Mouse (Mus musculus) heart, embryonic 15.5 days (tissue): ENCODE measurements at regions not wholly inside any gene's neighbourhood (a gene's known extent, or its start where the extent isn't known, plus 50 kb on each side); places are given as distances from the start of the nearest gene placed in this dataset.

ENCODE experiments used
- ATAC-seq: fragments of 200-750 bp; cut with Nextera tagmentation; replicated peaks from 2 replicates; pipeline ENCODE4 v1.8.0; 2017; ENCODE audit warnings: low read depth, moderate TSS enrichment; ENCODE audit not compliant: insufficient number of reproducible peaks, insufficient read depth, low FRiP score
- H3K27ac ChIP-seq: fragments of 300-500 bp; sonication (generic); 2 replicates; pipeline ENCODE4 v1.5.1; 2015; ENCODE audit warnings: mild to moderate bottlenecking, inconsistent platforms
- H3K27me3 ChIP-seq: fragments of 300-500 bp; sonication (generic); 2 replicates; pipeline ENCODE4 v1.6.1; 2015; ENCODE audit warnings: inconsistent platforms
- H3K36me3 ChIP-seq: fragments of 300-500 bp; sonication (generic); 2 replicates; pipeline ENCODE4 v1.6.1; 2015; ENCODE audit warnings: mild to moderate bottlenecking, inconsistent platforms
- H3K4me1 ChIP-seq: fragments of 300-500 bp; sonication (generic); replicated peaks from 2 replicates; pipeline ENCODE4 v1.6.1; 2015; ENCODE audit warnings: inconsistent platforms
- H3K4me2 ChIP-seq: fragments of 300-500 bp; sonication (generic); 2 replicates; pipeline ENCODE4 v1.6.1; 2015; ENCODE audit warnings: inconsistent platforms, mild to moderate bottlenecking, moderate library complexity
- H3K4me3 ChIP-seq: fragments of 300-500 bp; sonication (generic); 2 replicates; pipeline ENCODE4 v1.5.1; 2015; ENCODE audit warnings: mild to moderate bottlenecking, inconsistent platforms
- H3K9ac ChIP-seq: fragments of 300-500 bp; sonication (generic); 2 replicates; pipeline ENCODE4 v1.6.1; 2015; ENCODE audit warnings: mild to moderate bottlenecking, inconsistent platforms
- H3K9me3 ChIP-seq: fragments of 300-500 bp; sonication (generic); replicated peaks from 2 replicates; pipeline ENCODE4 v1.6.1; 2016; ENCODE audit warnings: inconsistent platforms
- WGBS: fragments of 180-500 bp; shearing (Covaris S2); methylation state at CpG from one replicate; pipeline ENCODE4 v1.1.7; 2015; ENCODE audit warnings: mixed read lengths; 5-methylcytosine and 5-hydroxymethylcytosine counted together

- Histone ChIP-seq H3K36me3 (no peaks in the 10 kb centered on the region), H3K4me3 (no peak overlapping the region), H3K4me1 (no peaks in the 10 kb centered on the region), H3K4me2 (no peak overlapping the region), H3K27me3 (peaks cover 7% of the 10 kb centered on the region; the same call in 1 of the 2 replicates), H3K9ac (no peak overlapping the region), H3K27ac (no peak overlapping the region), H3K9me3 (no peaks in the 10 kb centered on the region)
- no peak for ATAC-seq
- WGBS: 78% methylated on average over 8 of the region's 8 CpGs
Measured at GRCm38 (mm10) chr5:75859316-75859836, 118.9 kb downstream of the Kdr start.

GRCm38 (mm10) chr5:75850855-75851254 is 127.4 kb downstream of the Kdr start:
- no peak for ATAC-seq
- Histone ChIP-seq H3K9me3 (no peaks in the 10 kb centered on the region), H3K27me3 (peaks cover 3% of the 10 kb centered on the region; the same call in 1 of the 2 replicates), H3K27ac (no peak overlapping the region), H3K4me2 (no peak overlapping the region), H3K4me3 (no peak overlapping the region), H3K9ac (no peak overlapping the region), H3K36me3 (no peaks in the 10 kb centered on the region), H3K4me1 (no peaks in the 10 kb centered on the region)
- 70% methylated on average over 4 of the region's 4 CpGs for WGBS

DNA sequence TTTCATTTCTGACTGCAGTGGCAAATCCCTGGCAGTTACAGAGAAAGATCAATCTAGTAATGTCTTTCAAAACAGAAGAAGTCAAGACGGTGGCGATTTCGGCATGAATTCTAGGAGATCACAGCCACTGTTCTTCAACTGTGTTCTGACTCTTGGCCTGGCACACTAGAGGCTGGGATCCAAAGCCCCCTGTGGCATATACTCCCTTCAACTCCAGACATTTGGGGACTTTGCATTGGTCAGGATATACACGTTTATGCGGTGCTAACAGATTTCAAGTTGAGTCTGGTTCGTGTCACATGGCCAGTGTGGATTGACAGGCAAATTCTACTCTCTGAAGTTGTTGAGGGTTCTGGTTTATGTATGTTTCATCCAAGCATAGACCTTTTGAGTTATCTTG is 130.3 kb downstream of the Kdr start:
- no peaks in the 10 kb centered on the region for H3K4me1 ChIP-seq
- WGBS: 81% methylated on average over 6 of the region's 6 CpGs
- H3K27ac ChIP-seq: no peak overlapping the region
- H3K9me3 ChIP-seq: no peaks in the 10 kb centered on the region
- H3K36me3 ChIP-seq: no peaks in the 10 kb centered on the region
- no peak overlapping the region for H3K4me2 ChIP-seq
- no peaks in the 10 kb centered on the region for H3K27me3 ChIP-seq
- ATAC-seq: no peak
- no peak overlapping the region for H3K9ac ChIP-seq
- no peak overlapping the region for H3K4me3 ChIP-seq

DNA sequence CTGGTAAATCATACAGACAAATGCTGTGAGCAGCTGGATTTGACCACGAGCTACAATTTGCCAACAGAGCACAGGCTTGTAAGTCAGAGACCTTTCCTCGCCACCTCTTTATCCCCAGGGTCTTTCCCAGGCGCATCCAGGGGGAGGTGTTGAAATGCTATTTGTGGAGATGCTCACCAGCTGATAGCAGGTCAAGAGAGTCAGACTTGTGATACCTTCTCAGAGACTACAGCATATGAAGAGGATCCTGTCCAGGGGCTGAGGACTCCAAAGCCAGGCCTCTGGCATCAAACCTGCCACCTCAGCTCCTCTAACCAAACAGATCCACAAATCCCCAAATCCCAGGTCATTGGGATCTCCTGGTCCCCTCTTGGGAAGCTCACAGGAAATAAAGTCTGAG is 130.9 kb downstream of the Kdr start:
- H3K9ac ChIP-seq: no peak overlapping the region
- ATAC-seq: no peak
- WGBS: 63% methylated on average over 3 of the region's 3 CpGs

DNA sequence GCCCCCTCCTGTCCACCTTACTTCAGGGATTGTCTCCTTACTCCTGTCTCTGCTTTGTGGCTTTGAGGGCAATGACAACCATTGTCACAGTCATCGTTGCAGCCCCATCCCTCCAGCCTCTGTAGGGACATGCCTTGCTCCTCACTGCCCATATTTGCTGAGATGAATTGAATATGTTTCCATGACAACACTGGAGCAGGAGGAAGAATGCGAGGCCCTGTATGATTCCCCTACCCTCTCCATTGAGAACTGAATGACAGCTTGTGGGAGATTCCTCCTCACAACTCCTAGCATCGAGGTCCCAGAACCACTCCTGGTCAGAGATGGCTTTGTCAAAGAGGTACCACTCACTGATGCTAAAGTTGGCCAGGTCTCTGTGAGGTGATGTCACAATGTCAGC is 132.2 kb downstream of the Kdr start:
- Histone ChIP-seq H3K27me3 (no peaks in the 10 kb centered on the region), H3K9me3 (no peaks in the 10 kb centered on the region), H3K36me3 (no peaks in the 10 kb centered on the region), H3K4me2 (no peak overlapping the region), H3K9ac (no peak overlapping the region), H3K4me1 (no peaks in the 10 kb centered on the region), H3K27ac (no peak overlapping the region), H3K4me3 (no peak overlapping the region)
- no peak for ATAC-seq
- WGBS: 77% methylated on average over 3 of the region's 3 CpGs

More for the DNA sequence above, 130.9 kb downstream of the Kdr start:
- H3K9me3 ChIP-seq: no peaks in the 10 kb centered on the region
- H3K27me3 ChIP-seq: no peaks in the 10 kb centered on the region
- H3K4me3 ChIP-seq: no peak overlapping the region
- no peaks in the 10 kb centered on the region for H3K36me3 ChIP-seq
- H3K4me1 ChIP-seq: no peaks in the 10 kb centered on the region
- no peak overlapping the region for H3K27ac ChIP-seq
- no peak overlapping the region for H3K4me2 ChIP-seq

DNA sequence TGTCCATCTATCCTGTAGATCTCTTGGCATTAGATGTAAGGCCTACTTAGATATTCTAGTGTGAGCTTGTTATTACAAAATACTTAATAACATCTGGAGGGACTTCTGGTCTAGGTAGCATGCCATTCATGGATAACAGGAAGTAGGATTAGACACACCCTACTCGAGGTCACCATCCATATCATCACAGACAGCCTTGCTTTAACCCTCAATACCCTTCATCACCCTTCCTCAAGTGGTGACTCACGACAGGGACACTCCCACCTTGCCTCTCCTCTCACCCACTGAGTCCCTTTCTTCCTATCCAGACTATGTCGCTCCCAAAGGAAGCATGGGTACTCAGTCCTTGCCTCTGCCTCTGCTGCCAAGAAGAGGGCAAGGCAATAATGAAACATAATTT is 134.5 kb downstream of the Kdr start:
- no peaks in the 10 kb centered on the region for H3K9me3 ChIP-seq
- H3K27me3 ChIP-seq: no peaks in the 10 kb centered on the region
- no peaks in the 10 kb centered on the region for H3K36me3 ChIP-seq
- WGBS: 62% methylated on average over 3 of the region's 3 CpGs
- no peak overlapping the region for H3K4me3 ChIP-seq
- no peak overlapping the region for H3K27ac ChIP-seq
- H3K4me2 ChIP-seq: no peak overlapping the region
- ATAC-seq: no peak
- no peak overlapping the region for H3K9ac ChIP-seq
- no peaks in the 10 kb centered on the region for H3K4me1 ChIP-seq

GRCm38 (mm10) chr5:75840421-75840820 is 137.8 kb downstream of the Kdr start:
- 77% methylated on average over 7 of the region's 7 CpGs for WGBS
- Histone ChIP-seq H3K27ac (no peak overlapping the region), H3K36me3 (no peaks in the 10 kb centered on the region), H3K27me3 (no peaks in the 10 kb centered on the region), H3K4me3 (no peak overlapping the region), H3K4me2 (no peak overlapping the region), H3K4me1 (peaks cover 2% of the 10 kb centered on the region), H3K9me3 (no peaks in the 10 kb centered on the region), H3K9ac (no peak overlapping the region)
- no peak for ATAC-seq

- H3K4me3 ChIP-seq: peak overlapping the region; percentile 27
- no peaks in the 10 kb centered on the region for H3K36me3 ChIP-seq
- peak overlapping the region; percentile 77 for H3K27ac ChIP-seq
- peaks cover 7% of the 10 kb centered on the region for H3K4me1 ChIP-seq
- H3K9me3 ChIP-seq: no peaks in the 10 kb centered on the region
- peaks cover 4% of the 10 kb centered on the region; the same call in 1 of the 2 replicates for H3K27me3 ChIP-seq
- 38% methylated on average over 20 of the region's 20 CpGs for WGBS
- no peak overlapping the region; the same call in 1 of the 2 replicates for H3K9ac ChIP-seq
- ATAC-seq: peak; percentile 82
- H3K4me2 ChIP-seq: peak overlapping the region; percentile 57
Measured at GRCm38 (mm10) chr5:75835556-75835961, 142.7 kb downstream of the Kdr start.

- Histone ChIP-seq H3K9me3 (no peaks in the 10 kb centered on the region), H3K27me3 (peaks cover 4% of the 10 kb centered on the region; the same call in 1 of the 2 replicates), H3K9ac (no peak overlapping the region; the same call in 1 of the 2 replicates), H3K4me2 (peak overlapping the region; percentile 57), H3K4me3 (peak overlapping the region; percentile 27), H3K4me1 (peaks cover 12% of the 10 kb centered on the region), H3K36me3 (no peaks in the 10 kb centered on the region), H3K27ac (peak overlapping the region; percentile 77)
- no peak for ATAC-seq
- 46% methylated on average over 17 of the region's 17 CpGs for WGBS
Measured at GRCm38 (mm10) chr5:75834766-75835555, 143.3 kb downstream of the Kdr start.

GRCm38 (mm10) chr5:75832341-75832740 is 145.9 kb downstream of the Kdr start:
- Histone ChIP-seq H3K27ac (no peak overlapping the region), H3K9ac (no peak overlapping the region), H3K4me1 (peaks cover 14% of the 10 kb centered on the region), H3K4me3 (no peak overlapping the region), H3K36me3 (no peaks in the 10 kb centered on the region), H3K27me3 (peaks cover 4% of the 10 kb centered on the region; the same call in 1 of the 2 replicates), H3K9me3 (no peaks in the 10 kb centered on the region), H3K4me2 (no peak overlapping the region)
- WGBS: 82% methylated on average over 5 of the region's 5 CpGs
- no peak for ATAC-seq

- H3K9me3 ChIP-seq: no peaks in the 10 kb centered on the region
- peaks cover 4% of the 10 kb centered on the region; the same call in 1 of the 2 replicates for H3K27me3 ChIP-seq
- H3K4me2 ChIP-seq: no peak overlapping the region
- H3K4me1 ChIP-seq: peaks cover 20% of the 10 kb centered on the region
- H3K36me3 ChIP-seq: no peaks in the 10 kb centered on the region
- peak overlapping the region; percentile 46 for H3K27ac ChIP-seq
- no peak overlapping the region for H3K4me3 ChIP-seq
- no peak overlapping the region for H3K9ac ChIP-seq
- peak; percentile 51; the same call in 1 of the 2 replicates for ATAC-seq
- 37% methylated on average over 6 of the region's 6 CpGs for WGBS
Measured at GRCm38 (mm10) chr5:75829850-75830625, 148.2 kb downstream of the Kdr start.
